Mouse (Mus musculus): ENCODE results near the gene Cxcl10.

Gene Cxcl10

GRCm38 (mm10) chr5:92313776-92314175 is 34.9 kb downstream of the Cxcl10 start:
- no peak for DNase-seq

- DNase-seq, result peak; percentile 93 to 97
Measured at GRCm38 (mm10) chr5:92312046-92312715, 36.5 kb downstream of the Cxcl10 start.

- peak; percentile 95 to 96 for DNase-seq
Measured at GRCm38 (mm10) chr5:92309681-92310511, 38.8 kb downstream of the Cxcl10 start, which contains the start of gene Sdad1. Gene Sdad1, minus strand, starts transcription at chr5:92310479.

- no peak for DNase-seq
Measured at GRCm38 (mm10) chr5:92304291-92304690, 44.4 kb downstream of the Cxcl10 start.

GRCm38 (mm10) chr5:92302149-92302840 is 46.4 kb downstream of the Cxcl10 start:
- DNase-seq, result no peak

All from kidney, postnatal 36 days (tissue).